Mouse (Mus musculus): Measurements from ENCODE around the gene Zfp384. TPM values are rescaled to one million over a fixed set of nuclear protein-coding genes. Genes with fewer than 3 reads are reported as not detected.
"Not testable (repeated sequence)": the region's sequence is repeated elsewhere in the genome, so short reads cannot be mapped to it uniquely, and the experiment has no call there.

Gene Zfp384
- polyA plus RNA-seq, 1 experiment from 2014 or later = 16.7 TPM

- peaks cover 61% of the 10 kb centered on the region for H3K36me3 ChIP-seq
- 33% methylated on average over 7 of the region's 9 CpGs for WGBS
Observed at GRCm38 (mm10) chr6:125030532-125030931, 21.6 kb downstream of the Zfp384 start.

DNA sequence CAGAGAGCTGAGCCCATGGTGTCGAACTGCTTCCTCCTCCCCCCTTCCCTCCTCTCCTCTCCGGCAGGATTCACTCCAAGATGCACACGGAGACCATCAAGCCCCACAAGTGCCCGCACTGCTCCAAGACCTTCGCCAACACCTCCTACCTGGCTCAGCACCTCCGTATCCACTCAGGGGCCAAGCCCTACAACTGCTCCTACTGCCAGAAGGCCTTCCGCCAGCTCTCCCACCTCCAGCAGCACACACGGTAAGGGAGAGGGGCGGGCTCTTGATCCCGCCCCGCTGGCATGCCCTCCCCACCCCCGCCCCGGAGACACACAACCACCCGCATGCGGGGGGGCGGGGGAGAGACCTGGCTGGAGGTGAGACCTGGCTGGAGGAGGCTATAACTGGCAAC lies 22.7 kb downstream of the Zfp384 start:
- no peak for ATAC-seq (replicated peaks)

More at GRCm38 (mm10) chr6:125030532-125030931, 21.6 kb downstream of the Zfp384 start:
- not testable (repeated sequence) for H3K27me3 ChIP-seq; H3K4me2 ChIP-seq (replicated peaks); H3K9me3 ChIP-seq; H3K4me3 ChIP-seq; H3K9ac ChIP-seq (replicated peaks); ATAC-seq (replicated peaks); H3K27ac ChIP-seq (replicated peaks); H3K4me1 ChIP-seq

DNA sequence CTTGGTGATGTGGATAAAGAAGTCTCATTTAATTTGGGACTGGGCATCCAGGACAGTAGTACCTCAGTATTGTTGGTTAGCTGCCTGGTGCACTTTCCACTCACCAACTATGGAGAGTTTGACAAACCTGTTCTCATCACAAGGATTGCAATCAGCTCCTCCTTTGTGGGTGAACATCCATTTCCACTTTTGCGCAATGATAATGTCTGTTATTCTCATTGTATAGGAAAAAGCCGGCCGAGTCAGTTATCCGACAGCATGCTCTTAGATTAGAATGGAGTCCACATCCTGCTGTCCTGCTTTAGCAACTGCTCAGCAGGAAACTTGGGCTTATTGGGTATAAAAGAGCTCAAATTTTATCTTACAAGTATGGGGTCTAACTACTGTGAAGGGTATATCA lies 29.7 kb downstream of the Zfp384 start:
- Histone ChIP-seq H3K27me3 (no peaks in the 10 kb centered on the region), H3K9me3 (no peaks in the 10 kb centered on the region), H3K27ac (replicated peaks) (peak overlapping the region; percentile 66; the same call in 1 of the 2 replicates), H3K4me1 (peaks cover 24% of the 10 kb centered on the region), H3K9ac (replicated peaks) (no peak overlapping the region), H3K36me3 (peaks cover 34% of the 10 kb centered on the region), H3K4me3 (peak overlapping the region; percentile 63; the same call in 1 of the 2 replicates), H3K4me2 (replicated peaks) (peak overlapping the region; percentile 55)
- WGBS = 94% methylated on average over 4 of the region's 4 CpGs
- ATAC-seq (replicated peaks) = no peak

More for the DNA sequence above, 22.7 kb downstream of the Zfp384 start:
- no peak overlapping the region for H3K4me3 ChIP-seq
- 90% methylated on average over 16 of the region's 16 CpGs for WGBS
- H3K4me2 ChIP-seq (replicated peaks) = no peak overlapping the region
- no peaks in the 10 kb centered on the region for H3K27me3 ChIP-seq
- no peaks in the 10 kb centered on the region for H3K9me3 ChIP-seq
- H3K27ac ChIP-seq (replicated peaks) = no peak overlapping the region
- no peak overlapping the region for H3K9ac ChIP-seq (replicated peaks)
- H3K36me3 ChIP-seq = peaks cover 60% of the 10 kb centered on the region
- H3K4me1 ChIP-seq = no peaks in the 10 kb centered on the region

- Histone ChIP-seq H3K4me2 (replicated peaks) (peak overlapping the region; percentile 55), H3K27ac (replicated peaks) (peak overlapping the region; percentile 66), H3K9me3 (no peaks in the 10 kb centered on the region), H3K36me3 (peaks cover 34% of the 10 kb centered on the region), H3K4me1 (peaks cover 24% of the 10 kb centered on the region), H3K4me3 (peak overlapping the region; percentile 63), H3K27me3 (no peaks in the 10 kb centered on the region), H3K9ac (replicated peaks) (no peak overlapping the region)
- peak; percentile 20 for ATAC-seq (replicated peaks)
- 7% methylated on average over 8 of the region's 8 CpGs for WGBS
Observed at GRCm38 (mm10) chr6:125039131-125039530, 30.2 kb downstream of the Zfp384 start.

GRCm38 (mm10) chr6:125039533-125040153 lies 30.7 kb downstream of the Zfp384 start, which contains the start of gene Ing4:
Ing4 (plus strand) TSS chr6:125039760.
- Histone ChIP-seq H3K27ac (replicated peaks) (peak within 1 kb of the TSS; percentile 74), H3K4me2 (replicated peaks) (peak within 1 kb of the TSS; percentile 68), H3K9me3 (no peaks in the 10 kb centered on the region), H3K4me1 (peaks cover 24% of the 10 kb centered on the region), H3K36me3 (peaks cover 36% of the 10 kb centered on the region), H3K27me3 (no peaks in the 10 kb centered on the region), H3K4me3 (peak within 1 kb of the TSS; percentile 63), H3K9ac (replicated peaks) (peak within 1 kb of the TSS; percentile 64)
- WGBS = 0% methylated on average over 26 of the region's 26 CpGs
- peak; percentile 97 for ATAC-seq (replicated peaks)

DNA sequence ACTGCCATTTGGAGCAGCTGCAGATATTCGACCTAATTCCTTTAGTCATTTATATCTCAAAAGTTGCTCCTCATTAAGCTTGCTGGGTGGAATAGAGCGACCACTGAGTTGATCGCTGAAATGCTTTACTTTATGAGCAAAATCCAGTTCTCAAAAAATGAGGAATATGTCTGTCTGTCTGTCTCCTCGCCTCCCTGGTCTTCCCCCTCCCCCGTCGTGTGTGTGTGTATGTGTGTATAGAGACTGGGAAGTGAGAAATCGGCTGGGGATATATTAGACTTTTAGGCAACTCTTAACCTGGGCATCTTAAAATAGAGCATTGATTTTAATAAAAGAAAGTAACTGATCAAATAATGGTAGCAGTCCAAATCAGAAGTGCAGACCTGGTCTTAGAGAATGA lies 31.3 kb downstream of the Zfp384 start:
- Histone ChIP-seq H3K36me3 (peaks cover 36% of the 10 kb centered on the region), H3K4me1 (peaks cover 24% of the 10 kb centered on the region), H3K9ac (replicated peaks) (peak overlapping the region; percentile 64), H3K27me3 (no peaks in the 10 kb centered on the region), H3K4me3 (peak overlapping the region; percentile 63), H3K9me3 (no peaks in the 10 kb centered on the region), H3K4me2 (replicated peaks) (peak overlapping the region; percentile 68), H3K27ac (replicated peaks) (peak overlapping the region; percentile 74)
- 20% methylated on average over 7 of the region's 7 CpGs for WGBS
- ATAC-seq (replicated peaks) = no peak

DNA sequence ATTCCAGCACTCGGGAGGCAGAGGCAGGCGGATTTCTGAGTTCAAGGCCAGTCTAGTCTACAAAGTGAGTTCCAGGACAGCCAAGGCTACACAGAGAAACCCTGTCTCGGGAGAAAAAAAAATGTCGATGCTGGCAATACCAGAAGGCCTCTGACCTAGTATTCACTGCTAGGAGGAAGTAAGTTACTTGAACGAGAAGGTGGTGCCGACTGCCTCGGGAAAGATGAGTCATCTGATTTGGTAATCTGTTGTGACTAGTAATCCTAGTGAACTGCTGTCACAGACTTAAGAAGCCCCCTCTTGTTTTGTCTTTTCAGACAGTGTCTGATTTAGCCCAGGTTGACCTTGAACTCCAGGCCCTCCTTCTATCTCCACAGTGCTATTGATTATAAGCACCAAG lies 32.1 kb downstream of the Zfp384 start:
- ATAC-seq (replicated peaks) = no peak
- no peaks in the 10 kb centered on the region for H3K27me3 ChIP-seq
- H3K9me3 ChIP-seq = no peaks in the 10 kb centered on the region
- 89% methylated on average over 7 of the region's 7 CpGs for WGBS
- H3K4me3 ChIP-seq = peak overlapping the region; percentile 63
- peaks cover 24% of the 10 kb centered on the region for H3K4me1 ChIP-seq
- H3K36me3 ChIP-seq = peaks cover 35% of the 10 kb centered on the region
- H3K9ac ChIP-seq (replicated peaks) = no peak overlapping the region
- H3K4me2 ChIP-seq (replicated peaks) = no peak overlapping the region
- H3K27ac ChIP-seq (replicated peaks) = no peak overlapping the region

DNA sequence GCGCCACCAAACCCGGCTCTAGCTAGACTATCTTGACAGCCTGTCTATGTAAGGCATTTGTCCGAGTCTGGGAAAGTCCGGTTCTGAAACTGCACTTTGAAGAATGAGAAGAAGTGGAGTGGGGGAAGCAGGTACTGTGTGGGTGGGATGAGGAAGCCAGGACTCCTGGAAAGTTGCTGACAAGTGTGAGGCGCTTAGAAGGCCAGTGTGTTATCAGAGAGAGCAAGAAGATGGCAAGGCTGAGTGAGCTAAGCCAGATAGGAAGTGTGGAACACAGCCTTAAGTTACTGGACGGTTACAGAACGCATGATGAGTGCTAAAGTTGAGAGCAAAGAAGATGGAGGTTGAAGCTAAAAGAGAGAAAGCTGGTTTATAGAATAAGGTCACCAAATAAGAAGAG lies 33.1 kb downstream of the Zfp384 start:
- Histone ChIP-seq H3K9me3 (no peaks in the 10 kb centered on the region), H3K4me3 (no peak overlapping the region), H3K27me3 (no peaks in the 10 kb centered on the region), H3K9ac (replicated peaks) (no peak overlapping the region), H3K27ac (replicated peaks) (no peak overlapping the region), H3K4me1 (peaks cover 27% of the 10 kb centered on the region), H3K36me3 (peaks cover 36% of the 10 kb centered on the region), H3K4me2 (replicated peaks) (no peak overlapping the region)
- WGBS = 95% methylated on average over 7 of the region's 7 CpGs
- ATAC-seq (replicated peaks) = no peak

- Histone ChIP-seq H3K9me3 (no peaks in the 10 kb centered on the region), H3K4me2 (replicated peaks) (no peak overlapping the region), H3K4me3 (no peak overlapping the region), H3K4me1 (peaks cover 5% of the 10 kb centered on the region; the same call in 1 of the 2 replicates), H3K36me3 (peaks cover 75% of the 10 kb centered on the region), H3K27ac (replicated peaks) (0 out of 2 replicates have a peak overlapping the region, but pooled peaks have one; percentile 35), H3K27me3 (no peaks in the 10 kb centered on the region), H3K9ac (replicated peaks) (no peak overlapping the region)
- WGBS = 28% methylated on average over 5 of the region's 5 CpGs
- ATAC-seq (replicated peaks) = peak; percentile 60
Observed at GRCm38 (mm10) chr6:125046691-125047090, 37.7 kb downstream of the Zfp384 start.

- Histone ChIP-seq H3K9ac (replicated peaks) (no peak within 1 kb of the TSS), H3K36me3 (peaks cover 90% of the 10 kb centered on the region), H3K4me2 (replicated peaks) (no peak within 1 kb of the TSS), H3K4me1 (peaks cover 3% of the 10 kb centered on the region; the same call in 1 of the 2 replicates), H3K27ac (replicated peaks) (no peak within 1 kb of the TSS), H3K27me3 (no peaks in the 10 kb centered on the region), H3K4me3 (no peak within 1 kb of the TSS), H3K9me3 (no peaks in the 10 kb centered on the region)
- ATAC-seq (replicated peaks) = no peak
- 39% methylated on average over 20 of the region's 20 CpGs for WGBS
Observed at GRCm38 (mm10) chr6:125049678-125050077, 40.7 kb downstream of the Zfp384 start, which contains the start of gene Acrbp. Acrbp (plus strand) TSS chr6:125049689.

- 70% methylated on average over 5 of the region's 5 CpGs for WGBS
- H3K4me1 ChIP-seq = peaks cover 3% of the 10 kb centered on the region; the same call in 1 of the 2 replicates
- H3K36me3 ChIP-seq = peaks cover 82% of the 10 kb centered on the region
- no peak for ATAC-seq (replicated peaks)
- no peak overlapping the region for H3K9ac ChIP-seq (replicated peaks)
- no peaks in the 10 kb centered on the region for H3K9me3 ChIP-seq
- no peak overlapping the region for H3K4me2 ChIP-seq (replicated peaks)
- H3K27me3 ChIP-seq = no peaks in the 10 kb centered on the region
- no peak overlapping the region for H3K27ac ChIP-seq (replicated peaks)
- H3K4me3 ChIP-seq = no peak overlapping the region
Observed at GRCm38 (mm10) chr6:125051237-125051636, 42.3 kb downstream of the Zfp384 start.

DNA sequence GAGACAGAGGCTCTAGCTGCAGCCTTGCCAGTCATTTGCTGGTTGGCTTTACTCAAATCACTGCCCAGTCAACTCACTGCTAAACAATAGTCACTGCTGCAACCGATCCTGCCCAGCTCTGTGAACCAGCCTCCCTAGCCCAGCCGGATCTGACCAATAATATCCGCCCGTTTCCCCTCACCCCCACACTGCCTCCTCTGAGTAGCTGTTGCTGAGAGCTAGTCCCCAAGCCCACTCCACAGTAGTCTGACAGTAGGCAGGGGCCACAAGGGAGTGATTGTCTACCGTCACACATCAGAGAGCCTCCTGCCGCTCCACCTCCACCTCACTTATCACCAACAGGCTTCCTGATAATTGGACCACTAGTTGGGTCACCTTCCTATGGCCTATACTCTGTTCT lies 52.5 kb downstream of the Zfp384 start:
- no peak overlapping the region for H3K4me3 ChIP-seq
- no peak overlapping the region for H3K27ac ChIP-seq (replicated peaks)
- H3K9me3 ChIP-seq = no peaks in the 10 kb centered on the region
- no peaks in the 10 kb centered on the region for H3K4me1 ChIP-seq
- H3K36me3 ChIP-seq = no peaks in the 10 kb centered on the region
- WGBS = 34% methylated on average over 6 of the region's 6 CpGs
- H3K9ac ChIP-seq (replicated peaks) = no peak overlapping the region
- H3K27me3 ChIP-seq = no peaks in the 10 kb centered on the region
- H3K4me2 ChIP-seq (replicated peaks) = no peak overlapping the region
- ATAC-seq (replicated peaks) = no peak
